Mouse (Mus musculus) brain, embryonic 14.5 days (tissue): Measurements from ENCODE around the gene Ccdc36. TPM values are rescaled to one million over a fixed set of nuclear protein-coding genes. Genes with fewer than 3 reads are reported as not detected.

Experiments
- DNase-seq: peaks from one replicate; pipeline ENCODE4 v3.0.0-alpha.2; 2011; ENCODE audit warnings: low read depth
- CTCF ChIP-seq: fragments of 200-500 bp; IDR thresholded peaks from 2 replicates; pipeline ENCODE4 v1.5.1; 2012; ENCODE audit warnings: inconsistent platforms, mild to moderate bottlenecking, moderate library complexity, borderline replicate concordance; ENCODE audit not compliant: insufficient read depth, insufficient read length; ENCODE audit errors: extremely low read depth
- POLR2A ChIP-seq: fragments of 200-500 bp; IDR thresholded peaks from 2 replicates; pipeline ENCODE4 v1.6.1; 2012; ENCODE audit warnings: mild to moderate bottlenecking, inconsistent platforms, borderline replicate concordance; ENCODE audit not compliant: poor library complexity, insufficient read depth, insufficient read length, severe bottlenecking; ENCODE audit errors: extremely low read depth
- polyA plus RNA-seq: library from polyadenylated mRNA; depleted of rRNA; stranded (reverse); fragments of >200 nt; gene quantifications from 2 replicates; pipeline ENCODE4 v1.2.3, GENCODE M21; 2012

Ccdc36 gene
- polyA plus RNA-seq, 1 experiment, result 1.5 TPM

DNA sequence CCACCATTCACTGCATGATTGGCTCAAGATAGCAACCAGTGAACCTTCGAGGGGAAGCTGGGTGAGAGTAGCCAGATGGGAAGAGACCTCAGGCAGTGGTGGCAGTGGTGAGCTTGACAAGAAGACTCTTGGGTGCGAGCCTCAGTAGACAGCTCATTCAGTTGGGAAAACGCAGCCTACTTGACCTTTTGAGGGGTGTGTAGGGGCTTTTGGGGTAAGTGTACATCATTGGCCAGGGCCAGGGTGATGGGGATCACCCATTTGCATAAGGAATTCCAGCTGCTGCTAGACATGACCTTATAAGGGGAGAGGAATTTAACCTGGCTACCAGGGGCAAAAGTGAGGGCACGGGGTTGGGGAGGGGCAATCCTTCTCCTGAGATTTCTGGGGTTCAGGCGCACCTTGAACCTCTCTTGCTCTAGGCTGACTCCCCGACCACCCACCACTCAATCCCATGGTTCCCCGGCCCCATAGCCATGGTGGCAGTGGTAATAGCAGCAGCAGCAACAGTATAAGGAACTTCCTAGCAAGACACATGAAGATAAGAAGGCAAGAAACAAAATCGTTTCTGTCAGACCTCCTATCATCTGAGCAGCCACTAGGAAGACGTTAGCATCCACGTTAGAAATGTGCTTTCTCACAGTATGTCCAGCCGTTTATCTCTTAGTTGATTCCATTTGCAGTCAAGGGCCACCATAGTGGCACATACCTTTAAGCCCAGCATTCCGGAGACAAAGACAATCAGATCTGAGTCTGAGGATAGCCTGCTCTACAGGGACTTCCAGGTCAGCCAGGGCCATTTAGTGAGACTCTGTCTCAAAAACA lies 27.7 kb upstream of the Ccdc36 start:
- DNase-seq, result no peak
- TF ChIP-seq CTCF, result no peak
- no peak for TF ChIP-seq POLR2A

GRCm38 (mm10) chr9:108454429-108454828 lies 26.1 kb upstream of the Ccdc36 start:
- DNase-seq, result no peak
- no peak for TF ChIP-seq CTCF

- TF ChIP-seq POLR2A (no peak), CTCF (no peak)
- no peak for DNase-seq
Measured at GRCm38 (mm10) chr9:108453458-108453857, 25.2 kb upstream of the Ccdc36 start.

- DNase-seq, result no peak
- no peak for TF ChIP-seq CTCF
- TF ChIP-seq POLR2A, result no peak
Measured at GRCm38 (mm10) chr9:108452911-108453310, 24.6 kb upstream of the Ccdc36 start.

DNA sequence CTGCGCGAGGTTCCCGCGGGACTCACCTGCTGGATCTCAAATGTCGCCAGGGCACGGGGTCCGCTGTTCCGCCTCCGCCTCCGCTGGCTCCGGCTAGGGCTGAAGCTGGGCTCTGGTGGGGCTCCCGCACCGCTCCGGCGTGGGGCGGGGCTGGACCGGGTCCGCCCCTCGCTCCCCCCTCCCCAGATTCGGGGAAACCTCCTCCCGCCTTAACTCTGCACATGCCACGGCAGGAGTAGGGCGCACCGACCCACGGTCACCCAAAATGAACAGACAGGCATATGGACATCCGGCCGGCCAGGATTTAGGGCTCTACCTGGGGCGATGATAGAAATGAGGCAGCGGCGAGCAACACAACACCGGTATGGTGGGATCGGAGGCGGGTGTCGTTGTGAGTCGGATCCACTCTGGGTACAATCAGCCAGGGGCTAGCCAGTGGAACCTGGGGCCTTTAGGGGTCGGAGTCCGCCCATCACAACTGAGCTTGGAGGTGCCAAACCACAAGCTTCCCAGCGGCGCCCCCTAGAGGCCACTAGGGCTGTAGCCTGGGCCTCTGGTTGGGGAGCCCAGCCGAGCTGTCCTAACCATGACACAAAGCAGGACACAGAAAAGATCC lies 24.1 kb upstream of the Ccdc36 start:
- DNase-seq, result peak; percentile 96
- TF ChIP-seq POLR2A (peak; percentile 28; the same call in 1 of the 2 replicates), CTCF (peak; percentile 91)

DNA sequence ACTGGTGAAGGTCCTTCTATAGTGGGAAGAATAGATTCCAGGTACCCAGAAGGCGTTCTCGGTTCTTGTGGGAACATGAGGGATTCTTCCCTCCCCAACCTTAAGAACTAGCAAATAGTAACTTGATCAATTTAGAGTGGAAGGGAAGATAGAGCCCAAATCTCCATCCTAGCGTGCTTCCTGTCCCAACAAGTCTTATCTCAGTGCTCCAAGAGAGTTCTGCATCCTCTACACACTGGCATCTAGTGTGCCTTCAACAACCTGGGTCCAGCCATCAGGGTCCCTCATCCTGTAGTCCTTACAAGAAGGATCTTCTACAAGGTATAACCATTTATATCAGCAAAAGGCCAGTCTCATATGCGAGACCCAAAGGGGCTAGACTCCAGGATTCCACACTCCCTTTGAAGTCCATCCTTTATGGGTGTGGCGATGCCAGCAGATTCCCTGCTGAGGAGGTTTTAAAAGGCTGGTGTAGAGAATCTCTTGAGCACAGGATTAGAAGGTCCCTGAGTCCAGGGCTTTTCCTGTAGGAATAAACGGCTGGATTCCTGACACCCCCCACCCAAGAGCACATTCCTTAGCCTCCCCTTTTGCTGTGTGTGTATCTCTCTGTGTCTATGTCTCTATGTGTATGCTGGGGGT lies 23.4 kb upstream of the Ccdc36 start:
- peak; percentile 35 for DNase-seq
- TF ChIP-seq POLR2A, result no peak
- no peak for TF ChIP-seq CTCF

DNA sequence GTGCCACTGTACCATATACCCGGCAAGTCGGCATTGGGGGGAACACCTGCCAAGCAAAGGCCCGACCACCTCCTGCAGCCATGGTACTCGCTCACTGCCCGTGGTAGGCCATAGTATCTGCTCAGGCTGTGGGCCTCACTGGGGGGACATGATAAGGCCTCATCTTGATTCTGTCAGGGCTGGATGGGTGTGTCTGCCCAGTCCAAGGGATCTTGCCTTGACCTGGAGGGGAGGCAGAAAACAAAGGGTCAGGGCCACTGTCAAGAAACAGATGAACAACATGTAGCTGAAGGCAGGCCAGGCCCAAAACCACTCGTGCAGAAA lies 22.8 kb upstream of the Ccdc36 start:
- no peak for TF ChIP-seq POLR2A
- TF ChIP-seq CTCF, result no peak

GRCm38 (mm10) chr9:108450292-108451169 lies 22.2 kb upstream of the Ccdc36 start:
- TF ChIP-seq CTCF (0 out of 2 replicates have a peak, but pooled peaks have one; percentile 4), POLR2A (no peak)

More for the DNA sequence above, 22.8 kb upstream of the Ccdc36 start:
- no peak for DNase-seq

GRCm38 (mm10) chr9:108449860-108450259 lies 21.6 kb upstream of the Ccdc36 start:
- DNase-seq, result peak; percentile 94
- TF ChIP-seq POLR2A (no peak), CTCF (no peak)

More at GRCm38 (mm10) chr9:108450292-108451169, 22.2 kb upstream of the Ccdc36 start:
- DNase-seq, result peak; percentile 93

- TF ChIP-seq CTCF (no peak), POLR2A (no peak)
- DNase-seq, result no peak
Measured at GRCm38 (mm10) chr9:108445125-108445524, 16.8 kb upstream of the Ccdc36 start.
